Mouse (Mus musculus): Measurements from ENCODE around the gene Tmem97.

Gene Tmem97

GRCm38 (mm10) chr11:78512025-78512957 lies 38.3 kb downstream of the Tmem97 start, which contains the start of the genes Tmem199 and Poldip2:
Gene Tmem199, minus strand, starts transcription at chr11:78512172.
Gene Poldip2, plus strand, starts transcription at chr11:78512193.
- DNase-seq (ENCODE audit: low spot score), result peak; percentile 92

- DNase-seq (ENCODE audit: low spot score), result no peak
Observed at GRCm38 (mm10) chr11:78509148-78509547, 41.4 kb downstream of the Tmem97 start.

GRCm38 (mm10) chr11:78505430-78505829 lies 45.1 kb downstream of the Tmem97 start:
- no peak for DNase-seq (ENCODE audit: low spot score)

GRCm38 (mm10) chr11:78502909-78503650 lies 47.5 kb downstream of the Tmem97 start, which contains the start of gene Sebox:
Gene Sebox, plus strand, starts transcription at chr11:78503447.
- no peak for DNase-seq (ENCODE audit: low spot score)

GRCm38 (mm10) chr11:78501529-78501928 lies 49.0 kb downstream of the Tmem97 start:
- DNase-seq (ENCODE audit: low spot score), result no peak

- DNase-seq (ENCODE audit: low spot score), result no peak
Observed at GRCm38 (mm10) chr11:78500623-78501202, 49.9 kb downstream of the Tmem97 start.

- no peak for DNase-seq (ENCODE audit: low spot score)
Observed at GRCm38 (mm10) chr11:78499543-78499942, 51.0 kb downstream of the Tmem97 start.

GRCm38 (mm10) chr11:78499004-78499403 lies 51.6 kb downstream of the Tmem97 start, which contains the start of gene Vtn:
Gene Vtn, plus strand, starts transcription at chr11:78499091.
- DNase-seq (ENCODE audit: low spot score), result no peak

- peak; percentile 93 for DNase-seq (ENCODE audit: low spot score)
Observed at GRCm38 (mm10) chr11:78497544-78498522, 52.7 kb downstream of the Tmem97 start, which contains the start of gene Sarm1. Gene Sarm1, minus strand, starts transcription at chr11:78497754.

GRCm38 (mm10) chr11:78497071-78497541 lies 53.5 kb downstream of the Tmem97 start:
- DNase-seq (ENCODE audit: low spot score), result no peak

GRCm38 (mm10) chr11:78495904-78496303 lies 54.7 kb downstream of the Tmem97 start:
- DNase-seq (ENCODE audit: low spot score), result peak; percentile 7

Measured in lung, postnatal 25 days (tissue).